Mouse (Mus musculus): ENCODE results near the gene Ccdc93.

Gene Ccdc93

DNA sequence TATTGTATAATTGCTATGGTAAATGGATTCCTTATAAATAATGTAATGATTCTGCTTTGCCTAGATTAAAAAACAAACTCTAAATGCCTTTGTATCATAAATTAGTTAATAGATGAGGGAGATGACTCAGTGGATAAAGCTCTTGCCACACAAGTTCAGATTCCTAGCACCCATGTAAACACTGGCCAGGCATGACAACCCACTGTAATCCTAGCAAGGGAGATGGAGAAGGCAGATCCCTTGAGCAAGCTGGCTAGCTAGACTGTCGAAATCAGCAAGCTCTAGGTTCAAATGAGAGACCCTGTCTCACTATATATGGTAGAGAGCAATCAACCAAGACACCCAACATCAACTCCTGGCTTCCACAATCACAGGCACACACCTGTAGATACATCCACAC, 87.8 kb downstream of the Ccdc93 start:
- no peak for DNase-seq (ENCODE audit: low spot score)

DNA sequence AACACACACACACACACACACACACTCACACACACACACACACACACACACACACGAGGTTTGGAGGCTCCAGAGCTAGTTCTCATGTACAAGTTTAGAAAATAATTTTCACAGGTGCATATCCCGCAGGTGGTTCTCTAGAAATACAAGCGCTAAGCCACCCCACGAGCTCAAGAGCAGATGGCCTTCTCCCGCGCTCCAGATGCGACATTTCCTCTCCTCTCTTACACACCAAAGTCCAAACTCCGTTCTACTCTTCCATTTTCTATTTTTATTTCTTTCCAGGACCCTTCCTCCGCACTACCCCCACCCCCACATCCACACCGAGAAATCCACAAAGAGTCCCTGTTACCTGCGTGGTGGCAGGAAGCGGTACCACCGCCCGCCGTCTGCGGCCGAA, 96.2 kb downstream of the Ccdc93 start:
- no peak for DNase-seq (ENCODE audit: low spot score)

DNA sequence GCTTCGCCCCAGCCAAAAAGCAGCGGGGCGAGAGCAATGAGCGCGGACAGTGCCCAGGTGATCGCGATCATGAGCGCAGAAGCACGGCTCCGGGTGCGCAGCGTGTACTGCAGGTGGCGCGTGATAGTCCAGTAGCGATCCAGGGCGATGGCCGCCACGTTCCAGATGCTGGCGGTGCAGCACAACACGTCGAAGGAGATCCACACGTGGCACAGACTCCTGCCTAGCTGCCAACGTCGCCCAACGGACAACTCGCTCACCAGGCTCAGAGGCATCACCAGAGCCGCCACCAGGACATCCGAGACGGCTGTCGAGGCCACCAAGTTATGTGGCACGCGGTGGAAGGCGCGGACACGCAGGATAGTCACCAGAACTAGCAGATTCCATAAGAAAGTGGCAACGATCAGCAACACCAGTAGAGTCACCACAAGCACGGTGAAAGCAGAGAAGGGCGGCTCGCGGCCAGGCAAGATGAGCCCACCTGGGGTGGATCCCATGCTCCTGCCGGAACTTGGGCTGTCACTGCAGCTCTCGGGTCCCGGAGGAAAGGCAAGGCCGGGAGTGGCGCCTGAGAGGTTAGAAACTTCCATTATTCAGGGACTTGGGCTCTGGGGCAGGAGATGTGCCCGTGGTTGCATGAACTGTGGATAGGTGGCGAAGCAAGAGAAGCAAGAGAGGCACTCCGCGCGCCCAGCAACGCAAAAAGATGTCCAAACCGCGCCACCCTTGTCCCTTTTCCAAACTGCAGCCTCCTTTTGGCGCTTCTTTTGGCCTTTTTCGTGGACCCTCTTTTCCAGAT, 97.0 kb downstream of the Ccdc93 start:
- DNase-seq (ENCODE audit: low spot score): peak; percentile 13

DNA sequence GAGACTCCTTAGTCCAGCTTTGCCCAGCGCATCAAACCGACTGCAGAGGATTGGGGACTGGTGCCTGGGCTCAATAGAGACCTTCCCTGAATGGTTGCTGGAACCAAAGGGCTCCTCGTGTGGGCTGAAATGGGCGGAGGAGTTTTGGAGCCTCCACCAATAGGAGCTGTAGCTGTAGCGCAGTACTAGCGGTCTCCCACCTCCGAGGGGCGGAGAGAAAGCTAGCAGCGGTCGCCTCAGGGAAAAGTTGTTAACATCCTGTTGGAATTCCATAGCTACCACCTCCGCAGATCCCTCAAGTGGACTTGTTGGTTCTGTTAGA, 97.5 kb downstream of the Ccdc93 start, which contains the start of gene Htr5b:
Gene Htr5b, minus strand, starts transcription at position 67 of the 322 bp plus-strand sequence.
- DNase-seq (ENCODE audit: low spot score): peak; percentile 60

DNA sequence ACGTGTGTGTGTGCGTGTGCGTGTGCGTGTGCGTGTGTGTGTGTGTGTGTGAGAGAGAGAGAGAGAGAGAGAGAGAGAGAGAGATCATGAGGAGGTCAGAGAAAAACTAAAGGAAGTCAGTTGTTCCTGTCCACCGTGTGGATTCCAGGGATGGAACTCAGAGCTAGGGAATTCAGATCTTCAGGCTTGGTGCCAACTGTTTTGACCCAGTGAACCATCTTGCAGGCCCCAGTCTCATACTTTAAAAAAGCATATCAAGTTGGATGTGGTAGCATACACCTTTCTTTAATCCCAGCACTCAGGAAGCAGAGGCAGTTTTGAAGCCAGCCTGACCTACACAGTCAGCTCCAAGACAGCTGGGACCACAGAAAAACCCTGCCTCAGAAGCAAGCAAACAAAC, 98.4 kb downstream of the Ccdc93 start:
- no peak for DNase-seq (ENCODE audit: low spot score)

DNA sequence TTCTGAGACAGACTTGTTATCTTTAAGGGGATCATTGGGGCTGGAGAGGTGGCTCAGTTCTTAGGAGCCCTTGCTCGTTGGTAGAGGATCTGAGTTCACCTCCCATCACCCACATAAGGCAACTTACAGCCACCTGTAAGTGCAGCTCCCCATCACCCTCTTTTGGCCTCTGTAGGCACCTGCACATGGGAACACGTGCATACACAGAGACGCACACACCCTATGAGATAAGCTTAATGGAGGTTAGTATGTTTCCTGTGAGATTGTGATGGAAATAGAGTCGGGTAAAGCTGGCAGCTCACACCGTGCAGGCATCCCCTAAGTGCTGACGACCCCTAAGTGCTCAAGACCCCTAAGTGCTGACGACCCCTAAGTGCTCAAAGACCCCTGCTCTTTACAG, 100.6 kb downstream of the Ccdc93 start:
- no peak for DNase-seq (ENCODE audit: low spot score)

DNA sequence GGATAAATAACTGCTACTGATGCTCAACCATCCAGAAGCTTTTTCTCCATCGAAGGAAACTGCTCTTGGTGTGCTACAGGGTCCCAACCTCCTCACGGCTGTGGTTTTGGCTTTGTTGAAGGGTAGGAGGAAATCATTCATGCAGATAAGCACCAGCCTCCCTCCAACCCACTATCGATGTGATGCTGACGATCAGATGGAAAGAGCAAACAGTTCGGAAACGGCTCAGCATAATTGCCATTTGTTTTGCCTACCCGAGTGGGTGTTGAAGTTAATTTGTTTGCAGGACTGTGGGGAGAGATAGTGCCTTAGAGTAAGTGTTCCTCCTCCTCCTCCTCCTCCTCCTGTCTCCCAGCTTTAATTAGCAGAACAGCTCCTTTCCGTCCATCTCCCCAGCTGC, 109.5 kb downstream of the Ccdc93 start:
- DNase-seq (ENCODE audit: low spot score): no peak

DNA sequence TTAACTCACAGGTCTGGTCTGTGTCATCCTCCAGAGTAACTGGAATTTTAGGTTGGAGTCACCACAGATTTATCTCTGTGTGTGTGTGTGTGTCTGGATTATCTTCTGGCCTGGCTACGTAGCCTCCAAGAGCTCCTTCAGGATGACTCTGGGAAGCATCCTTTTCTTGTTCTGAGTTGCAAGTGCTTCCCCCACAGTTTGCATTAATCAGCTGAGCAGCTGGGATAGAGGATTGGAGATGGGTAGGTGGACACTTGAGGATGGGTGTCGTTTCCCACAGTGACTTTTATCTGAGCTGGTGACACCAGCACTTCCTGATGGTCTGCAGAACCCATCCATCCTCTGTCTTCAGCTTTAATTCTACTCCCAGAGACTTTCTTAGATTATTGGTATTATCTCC, 116.0 kb downstream of the Ccdc93 start:
- no peak for DNase-seq (ENCODE audit: low spot score)

DNA sequence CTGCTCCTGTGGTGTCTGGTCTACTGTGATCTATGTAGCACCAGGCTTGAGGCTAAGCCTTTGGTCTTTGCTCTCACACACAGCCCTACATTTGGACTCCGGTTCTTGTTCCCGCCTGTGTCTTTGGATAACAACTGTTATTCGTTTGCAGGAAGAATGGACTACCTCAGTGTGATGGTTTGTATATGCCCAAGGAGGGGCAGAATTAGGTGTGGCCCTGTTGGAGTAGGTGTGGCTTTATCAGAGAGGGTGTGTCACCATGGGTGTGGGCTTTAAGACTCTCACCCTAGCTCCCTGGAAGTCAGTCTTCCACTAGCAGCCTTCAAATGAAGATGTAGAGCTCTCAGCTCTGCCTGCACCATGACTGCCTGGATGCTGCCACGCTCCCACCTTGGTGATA, 117.8 kb downstream of the Ccdc93 start:
- DNase-seq (ENCODE audit: low spot score): no peak

DNA sequence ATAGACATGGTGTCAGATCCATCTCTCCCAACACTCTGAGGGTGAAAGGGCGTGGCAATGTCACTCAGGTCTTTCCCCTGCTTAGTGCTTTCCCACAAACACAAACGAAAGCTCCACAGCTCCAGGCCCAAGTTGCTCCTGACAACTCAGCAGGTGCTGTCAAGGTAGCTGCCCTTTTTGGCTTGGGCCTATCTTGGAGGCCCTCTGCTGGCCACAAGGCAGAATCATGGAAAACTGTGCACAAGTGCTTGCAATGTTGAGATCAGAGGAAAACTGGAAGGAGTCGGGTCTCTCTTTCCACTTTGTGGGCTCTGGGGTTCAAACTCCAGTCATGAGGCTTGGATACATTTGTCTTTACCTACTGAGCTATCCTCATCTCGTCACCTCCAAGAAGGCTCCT, 118.6 kb downstream of the Ccdc93 start:
- no peak for DNase-seq (ENCODE audit: low spot score)

DNA sequence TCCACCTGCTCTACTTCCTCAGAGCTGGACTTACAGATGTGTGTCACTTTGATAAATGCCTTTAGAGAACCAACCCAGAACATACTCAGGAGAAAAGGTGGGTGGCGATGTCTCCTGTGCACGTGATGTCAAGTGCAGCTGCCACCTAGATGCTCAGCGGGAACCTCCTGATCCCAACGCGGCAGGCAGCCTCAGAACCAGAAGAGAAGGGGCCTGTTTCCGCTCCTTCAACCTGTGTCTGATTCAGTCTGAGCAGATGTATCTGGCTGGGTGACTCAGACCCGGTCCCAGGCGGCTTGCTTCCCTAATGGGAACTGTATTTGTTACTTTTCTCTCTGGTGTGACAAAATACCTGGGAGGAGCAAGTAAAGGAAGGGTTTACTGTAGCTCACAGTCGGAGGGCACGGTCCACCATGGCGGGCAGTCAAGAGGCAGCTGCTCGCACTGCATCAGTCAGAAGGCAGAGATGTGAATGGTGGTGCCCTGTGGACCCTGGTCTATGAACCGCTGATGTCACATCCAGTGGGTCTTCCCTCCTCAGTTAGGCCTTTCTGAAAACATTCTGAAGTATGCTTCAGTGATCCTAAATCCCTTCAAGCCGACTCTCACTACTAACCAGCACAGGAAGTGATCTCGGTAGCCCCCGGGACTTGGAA, 120.1 kb downstream of the Ccdc93 start:
- no peak for DNase-seq (ENCODE audit: low spot score)

DNA sequence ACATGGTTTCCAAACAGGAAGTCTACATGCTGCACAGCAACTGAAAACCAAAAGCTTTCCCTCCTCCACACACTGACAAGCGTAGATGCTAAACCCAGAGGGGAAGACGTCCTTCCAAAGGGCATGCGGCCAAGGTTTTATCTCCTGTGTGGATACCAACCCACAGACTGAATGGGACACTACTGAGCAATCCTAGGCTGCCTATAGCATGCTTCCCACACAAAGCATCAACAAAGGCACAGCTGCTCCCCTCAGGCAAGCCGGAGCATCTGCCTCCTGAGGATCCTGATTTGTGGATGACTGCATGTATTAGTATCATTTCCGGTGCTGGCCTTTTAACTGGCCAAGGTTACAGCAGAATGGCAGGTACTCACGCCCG, 120.6 kb downstream of the Ccdc93 start:
- peak; percentile 25 for DNase-seq (ENCODE audit: low spot score)

Data from retina, embryonic 14.5 days (tissue).